In the genomic region with DNA sequence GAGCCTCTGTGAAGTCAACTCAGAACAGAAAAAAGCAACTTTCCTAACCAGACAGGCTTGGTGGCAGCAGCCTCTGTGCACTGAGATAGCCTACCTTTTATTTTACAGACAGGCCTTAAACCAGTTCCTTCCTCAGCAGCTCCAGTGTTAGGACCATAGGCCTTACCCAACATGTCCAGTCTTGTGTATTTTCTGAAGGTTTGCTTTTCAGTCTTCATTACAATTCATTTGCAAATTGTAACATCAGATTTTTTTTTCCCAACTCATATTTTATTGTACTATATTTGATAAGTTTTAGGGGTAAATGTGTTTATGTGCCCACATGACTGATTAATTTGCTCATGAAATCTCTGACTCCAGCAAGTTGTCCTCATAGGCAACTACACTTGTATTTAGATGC, we compare ENCODE assay signal across 11 mouse cellular contexts.
"Had no signal": no experiment of that assay in that cellular context is flagged by ENCODE, and none has a peak within 500 bp of the region (broad histone marks: within the 10 kb centered on the region; RNA-seq: fewer than 3 reads in every experiment).

No protein-coding gene starts in this region.

- H3K27me3 ChIP-seq: limb, embryonic 13.5 days; liver, embryonic 15.5 days; midbrain, embryonic 12.5 days; neural tube, embryonic 15.5 days had no signal

- H3K36me3 ChIP-seq: limb, embryonic 13.5 days; liver, embryonic 15.5 days; midbrain, embryonic 12.5 days; neural tube, embryonic 15.5 days had no signal

- H3K9me3 ChIP-seq: limb, embryonic 13.5 days; liver, embryonic 15.5 days; midbrain, embryonic 12.5 days; neural tube, embryonic 15.5 days had no signal

- DNase-seq: kidney, adult 18-20 months; kidney, postnatal 14 days; left cerebral cortex, postnatal 4 days; right cerebral cortex, adult 18-20 months; right cerebral cortex, postnatal 25 days; thymus, postnatal 36 days had no signal

- H3K27ac ChIP-seq: limb, embryonic 13.5 days; liver, embryonic 15.5 days; midbrain, embryonic 12.5 days; neural tube, embryonic 15.5 days had no signal

- H3K4me1 ChIP-seq: midbrain, embryonic 12.5 days; neural tube, embryonic 15.5 days had no signal

- H3K4me2 ChIP-seq: limb, embryonic 13.5 days; liver, embryonic 15.5 days; lung, embryonic 14.5 days; midbrain, embryonic 12.5 days; neural tube, embryonic 15.5 days had no signal

- H3K9ac ChIP-seq: limb, embryonic 13.5 days; liver, embryonic 15.5 days; lung, embryonic 14.5 days; midbrain, embryonic 12.5 days; neural tube, embryonic 15.5 days had no signal

- H3K4me3 ChIP-seq: limb, embryonic 13.5 days; liver, embryonic 15.5 days; midbrain, embryonic 12.5 days; neural tube, embryonic 15.5 days had no signal
